Mouse (Mus musculus) urinary bladder, postnatal 25 days (tissue): ENCODE results near the gene Gm26602.

ENCODE experiments used
- DNase-seq: peaks from one replicate; pipeline ENCODE4 v3.0.0; 2022; ENCODE audit warnings: low spot score

Gm26602 gene

GRCm38 (mm10) chr10:79959847-79960601, 49.4 kb downstream of the Gm26602 start, which contains the start of gene Wdr18:
Gene Wdr18, plus strand, starts transcription at chr10:79960152.
- DNase-seq: peak; percentile 99
